Comparison of ENCODE assay signal across 7 mouse cellular contexts in genomic region chr16:18351313-18352055, GRCm38 (mm10). TPM values are rescaled to one million over a fixed set of nuclear protein-coding genes. Genes with fewer than 3 reads are reported as not detected.
DNase-seq lines count a peak whose midpoint lies in the region; ATAC-seq and TF ChIP-seq lines count a peak whose summit lies in the region.

No protein-coding gene starts in this region.

- H3K4me1 ChIP-seq in E14TG2a.4 (replicated peaks; ENCODE audit: low read depth, low read length): peaks cover 23% of the 10 kb centered on the region
- H3K4me1 ChIP-seq in lung, embryonic 14.5 days (ENCODE audit: insufficient read depth): no peaks in the 10 kb centered on the region

- H3K4me2 ChIP-seq in lung, embryonic 14.5 days: no peak overlapping the region

- peaks cover 31% of the 10 kb centered on the region for H3K27me3 ChIP-seq in E14TG2a.4 (ENCODE audit: insufficient read depth, low read length)
- peaks cover 27% of the 10 kb centered on the region for H3K27me3 ChIP-seq in lung, embryonic 14.5 days (ENCODE audit: insufficient read depth, low read length)

- H3K9ac ChIP-seq in lung, embryonic 14.5 days: no peak overlapping the region

- no peak overlapping the region for H3K4me3 ChIP-seq in layer of hippocampus, adult 2 months
- no peak overlapping the region for H3K4me3 ChIP-seq in E14TG2a.4 (replicated peaks; ENCODE audit: low read length)
- no peak overlapping the region for H3K4me3 ChIP-seq in lung, embryonic 14.5 days (ENCODE audit: low read depth, low read length)

- WGBS in lung, embryonic 14.5 days: 60% methylated on average over 5 of the region's 5 CpGs

- no peak overlapping the region for H3K27ac ChIP-seq in layer of hippocampus, adult 2 months
- H3K27ac ChIP-seq in lung, embryonic 14.5 days (ENCODE audit: low read depth): no peak overlapping the region

- no peaks in the 10 kb centered on the region for H3K36me3 ChIP-seq in E14TG2a.4 (ENCODE audit: insufficient read depth, low read length)
- H3K36me3 ChIP-seq in lung, embryonic 14.5 days (ENCODE audit: insufficient read depth): no peaks in the 10 kb centered on the region

- ATAC-seq in lung, embryonic 14.5 days (ENCODE audit: insufficient read depth): no peak

- H3K9me3 ChIP-seq in E14TG2a.4 (ENCODE audit: low read length): no peaks in the 10 kb centered on the region
- H3K9me3 ChIP-seq in lung, embryonic 14.5 days (ENCODE audit: low read depth, low read length): no peaks in the 10 kb centered on the region

- no peak for DNase-seq in layer of hippocampus, adult 2 months (ENCODE audit: low spot score in 2 of 2)
- DNase-seq in layer of hippocampus, adult 9-11 months: no peak
- peak; percentile 64 for DNase-seq in NIH3T3 (ENCODE audit: low read depth)
- DNase-seq in embryo, embryonic 10.5 days (ENCODE audit: low spot score): peak; percentile 45
- DNase-seq in lung, embryonic 14.5 days: peak; percentile 52
- DNase-seq in thymus, postnatal 36 days: peak; percentile 25 to 37

- peak; percentile 81 for TF ChIP-seq CTCF in layer of hippocampus, adult 2 months (conservative IDR thresholded peaks at IDR 0.05)
- peak; percentile 44 for TF ChIP-seq CTCF in E14TG2a.4 (conservative IDR thresholded peaks at IDR 0.05; ENCODE audit: low read length)
- peak; percentile 72 for TF ChIP-seq CTCF in lung, embryonic 14.5 days (IDR thresholded peaks at IDR 0.05; ENCODE audit: low read depth)

RNA-seq across cellular contexts. Expression of gene Arvcf, which starts 3.5 kb away (rescaled TPM):
- total RNA-seq in layer of hippocampus, adult 2 months (2021): 10 to 100 TPM; 40.4 to 41.4 TPM
- polyA plus RNA-seq in lung, embryonic 14.5 days (2014; fragmentation: Nextera tagmentation; extraction: Ambion mirVana): 25.7 and 30.8 TPM in 2 replicates

RNA-seq across cellular contexts. Expression of gene Tango2, which starts 3.6 kb away (rescaled TPM):
- total RNA-seq in layer of hippocampus, adult 2 months (2021): 100 to 1,000 TPM; 128 to 130 TPM
- 23.6 and 27.2 TPM in 2 replicates for polyA plus RNA-seq in lung, embryonic 14.5 days (2014; fragmentation: Nextera tagmentation; extraction: Ambion mirVana)

Comparison
In these comparisons a context has a peak if more than half of its experiments do, and no peak if none do; other contexts are left out.
1. DNase-seq: peak in NIH3T3 (single experiment), embryo, embryonic 10.5 days (single experiment), lung, embryonic 14.5 days (single experiment) and thymus, postnatal 36 days (2 of 2); none in layer of hippocampus, adult 2 months (0 of 2) and layer of hippocampus, adult 9-11 months (single experiment).
2. Peak in every context shown above with its lines, with median percentiles within 50 percentile points of each other: CTCF ChIP-seq.